Mouse (Mus musculus) layer of hippocampus, postnatal 14 days (tissue): Measurements from ENCODE around the gene Vgll4. TPM values are rescaled to one million over a fixed set of nuclear protein-coding genes. Genes with fewer than 3 reads are reported as not detected.
"Not testable (repeated sequence)": the region's sequence is repeated elsewhere in the genome, so short reads cannot be mapped to it uniquely, and the experiment has no call there.

Experiments used
- DNase-seq, 2 experiments: peaks; one replicate each; pipeline ENCODE4 v3.0.0; 2021 to 2022; ENCODE audit warnings: low spot score in 2 of 2, mixed read lengths in 1 of 2
- total RNA-seq, 2 experiments: library from RNA; stranded (reverse); gene quantifications; 2 replicates each; pipeline ENCODE4 v1.2.3; 2021

Vgll4 gene
- total RNA-seq, 2 experiments from 2014 or later, result 33.3 to 36.2 TPM

DNA sequence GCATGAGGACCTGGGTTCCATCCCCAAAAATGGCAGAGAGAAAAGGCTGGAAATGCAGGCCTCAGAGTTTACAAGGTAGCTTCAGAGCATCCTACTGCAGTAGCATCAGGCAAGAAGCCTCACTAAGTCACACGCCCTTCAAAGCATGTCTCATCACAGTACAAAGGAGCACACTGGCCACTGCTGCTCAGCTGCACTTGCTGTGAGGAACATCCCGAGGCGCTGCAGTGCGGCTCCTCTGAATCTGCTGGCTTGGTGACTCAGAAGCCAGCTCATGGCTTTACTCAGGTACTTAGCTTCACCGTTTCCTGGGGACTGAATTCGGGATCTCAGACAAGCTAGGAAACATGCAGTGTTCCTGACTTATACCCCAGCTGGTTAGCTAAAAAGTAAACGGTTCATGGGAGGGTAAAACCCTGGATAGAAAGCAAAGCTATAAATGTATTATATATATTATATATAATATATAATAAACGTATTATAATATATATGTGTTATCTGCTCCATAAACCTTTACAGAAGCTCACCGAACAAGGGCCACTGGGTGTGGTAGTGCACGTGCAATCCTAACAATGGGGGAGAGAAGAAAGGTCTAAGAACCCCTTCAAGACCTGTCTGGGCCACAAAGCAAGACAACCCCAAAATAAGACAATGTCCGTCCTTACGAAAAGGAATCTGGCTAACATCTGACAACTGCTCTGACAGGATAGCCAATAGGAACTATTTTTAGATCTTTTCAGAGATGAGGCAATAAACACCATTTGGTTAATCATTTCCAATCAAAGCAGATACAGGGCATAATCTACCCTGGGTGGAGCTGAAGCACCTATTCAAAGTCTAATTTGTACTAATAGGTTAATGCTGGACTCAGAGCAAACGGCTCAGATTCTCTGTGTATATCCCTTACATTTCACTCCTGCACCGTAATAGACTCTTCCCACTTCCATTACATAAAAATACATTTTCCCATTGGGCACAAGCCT, 25.0 kb downstream of the Vgll4 start:
- DNase-seq, result no peak

DNA sequence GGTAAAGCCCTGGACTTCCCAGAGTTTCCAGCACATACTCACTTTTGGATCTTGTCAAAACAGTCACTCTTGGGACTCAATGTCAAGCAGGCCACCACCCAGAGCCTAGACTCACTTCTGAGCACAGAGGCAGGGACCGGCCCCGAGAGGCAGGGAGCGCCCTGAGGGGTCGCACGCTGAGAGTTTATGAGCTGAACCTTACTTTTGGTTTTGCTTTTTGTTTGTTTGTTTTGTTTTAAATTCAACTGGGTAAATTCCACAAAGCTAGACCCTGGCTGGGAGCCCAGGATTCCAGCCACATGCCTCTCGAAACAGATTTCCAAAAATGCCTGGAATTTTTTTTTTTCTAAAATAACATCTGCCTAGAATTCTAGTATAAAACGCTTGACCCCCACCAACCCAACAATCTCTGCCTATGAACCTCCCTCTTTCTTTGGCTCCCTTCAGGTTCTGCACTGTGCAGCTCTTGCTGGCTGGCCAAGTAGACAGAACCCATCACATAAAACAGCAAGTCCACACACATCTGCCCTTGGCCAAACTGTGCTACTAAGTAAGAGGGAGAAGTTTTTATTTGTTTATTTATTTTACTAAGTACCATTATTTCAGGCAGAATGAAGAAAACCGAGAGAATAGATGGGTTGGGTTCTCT, 28.5 kb downstream of the Vgll4 start:
- no peak for DNase-seq

GRCm38 (mm10) chr6:114939666-114940065, 30.1 kb downstream of the Vgll4 start:
- no peak for DNase-seq

GRCm38 (mm10) chr6:114936941-114937313, 32.9 kb downstream of the Vgll4 start:
- no peak for DNase-seq

- DNase-seq, result no peak
These were observed 33.4 kb downstream of the Vgll4 start for GRCm38 (mm10) chr6:114936297-114936940.

DNA sequence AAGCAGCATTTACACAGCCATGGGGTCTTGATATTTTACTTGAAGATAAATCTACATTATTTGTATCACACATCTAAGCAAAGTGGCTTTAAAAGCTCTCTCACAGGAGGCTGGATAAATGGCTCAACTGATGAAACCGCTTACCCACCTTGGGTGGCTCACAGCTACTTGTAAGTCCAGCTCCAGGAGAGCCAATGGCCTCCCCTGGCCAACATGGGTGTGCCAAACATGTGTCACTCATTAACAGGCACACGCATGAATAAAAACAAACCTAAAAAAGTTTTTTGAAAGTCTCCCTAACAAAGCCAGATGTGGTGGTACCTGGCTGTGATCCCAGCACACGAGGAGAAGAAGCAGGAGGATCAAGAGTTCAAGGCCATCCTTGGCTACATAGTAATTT, 34.4 kb downstream of the Vgll4 start:
- DNase-seq, result no peak

DNA sequence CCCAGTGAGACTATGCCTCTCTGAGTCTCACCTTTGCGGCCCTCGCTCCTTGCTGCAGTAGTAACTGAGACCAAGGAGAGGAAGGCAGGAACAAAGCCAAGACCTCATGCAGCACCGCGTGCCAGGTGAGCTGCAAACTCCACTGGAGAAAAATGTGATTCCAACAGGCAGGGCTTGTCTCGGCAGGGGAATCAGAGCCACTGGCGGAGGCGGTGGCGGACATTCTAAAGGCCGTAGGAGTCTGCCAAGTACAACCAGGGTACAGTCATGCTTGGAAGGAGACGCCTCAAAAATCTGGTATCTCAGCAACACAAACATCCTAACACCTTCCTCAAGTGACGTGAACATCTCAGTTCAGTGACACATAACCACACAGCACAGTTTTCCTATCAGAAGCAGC, 35.7 kb downstream of the Vgll4 start:
- DNase-seq, result no peak

GRCm38 (mm10) chr6:114932991-114933392, 36.8 kb downstream of the Vgll4 start:
- no peak for DNase-seq

DNA sequence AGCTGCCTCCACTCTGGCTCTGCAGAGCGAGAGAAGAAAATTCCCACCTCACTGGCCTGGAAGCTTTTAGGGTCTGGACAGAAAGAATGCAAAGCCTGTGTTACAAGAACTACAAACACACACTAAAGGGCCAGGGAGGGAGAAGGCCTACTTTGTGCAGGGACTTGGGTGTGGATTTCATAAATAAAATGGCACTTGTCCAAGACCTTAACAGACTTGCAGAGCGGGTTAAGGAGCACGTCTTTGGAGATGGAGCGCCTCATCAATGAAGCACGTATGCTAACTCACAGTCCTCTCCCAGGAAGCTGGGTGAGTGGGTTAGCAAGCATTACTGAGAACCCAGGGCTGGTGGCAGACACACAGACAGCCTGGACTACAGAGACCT, 37.7 kb downstream of the Vgll4 start:
- no peak for DNase-seq

- no peak for DNase-seq
These were observed 38.3 kb downstream of the Vgll4 start for GRCm38 (mm10) chr6:114931212-114932115.

- DNase-seq, result no peak
These were observed 39.1 kb downstream of the Vgll4 start for GRCm38 (mm10) chr6:114930646-114931045.

DNA sequence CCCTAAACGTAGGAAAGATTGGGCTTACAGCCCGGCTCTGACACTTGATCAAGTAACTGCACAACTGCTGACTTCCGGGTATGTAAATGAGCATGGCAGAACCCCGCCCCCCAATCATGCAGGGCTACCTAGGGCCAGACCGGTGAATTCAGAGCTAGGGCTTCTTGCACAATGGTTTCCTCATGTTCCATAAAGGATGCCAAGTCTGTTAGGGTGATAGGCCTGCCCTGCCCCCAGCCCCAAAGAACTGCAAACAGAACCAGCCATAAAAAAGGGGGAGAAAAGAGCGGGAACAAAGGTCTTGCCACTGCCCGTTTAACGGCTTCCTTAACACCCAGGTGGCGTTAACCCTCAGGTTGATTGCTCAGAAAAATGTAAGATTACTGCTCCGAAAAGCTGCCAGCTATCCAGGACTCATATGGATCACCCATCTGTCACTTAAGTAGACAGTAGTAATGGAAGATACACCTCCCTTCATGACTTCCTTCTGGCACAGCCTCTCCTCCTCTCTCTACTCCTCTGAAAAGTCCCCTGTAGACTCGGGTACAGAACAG, 39.7 kb downstream of the Vgll4 start:
- DNase-seq, result no peak

DNA sequence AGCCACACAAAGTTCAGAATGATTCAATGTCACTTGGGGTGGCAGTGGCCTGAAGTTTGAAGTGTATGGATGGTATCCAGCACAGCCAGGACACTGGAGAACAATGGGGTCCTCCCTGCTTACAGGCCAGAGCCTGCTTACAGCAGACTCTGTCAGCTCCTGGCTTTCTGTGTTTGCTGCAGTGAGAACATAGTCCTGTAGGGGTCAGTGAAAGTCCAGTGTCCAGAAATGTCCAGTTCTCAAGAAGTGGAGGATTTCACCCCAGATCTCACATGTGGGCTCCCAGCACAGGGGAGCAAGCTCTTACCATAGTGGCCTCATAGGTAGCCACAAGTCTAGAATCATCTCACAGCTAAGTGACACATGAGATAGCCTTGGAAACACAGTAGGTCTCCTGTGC, 40.4 kb downstream of the Vgll4 start:
- DNase-seq, result no peak

GRCm38 (mm10) chr6:114928462-114928861, 41.3 kb downstream of the Vgll4 start:
- peak; percentile 66 to 71 for DNase-seq

DNA sequence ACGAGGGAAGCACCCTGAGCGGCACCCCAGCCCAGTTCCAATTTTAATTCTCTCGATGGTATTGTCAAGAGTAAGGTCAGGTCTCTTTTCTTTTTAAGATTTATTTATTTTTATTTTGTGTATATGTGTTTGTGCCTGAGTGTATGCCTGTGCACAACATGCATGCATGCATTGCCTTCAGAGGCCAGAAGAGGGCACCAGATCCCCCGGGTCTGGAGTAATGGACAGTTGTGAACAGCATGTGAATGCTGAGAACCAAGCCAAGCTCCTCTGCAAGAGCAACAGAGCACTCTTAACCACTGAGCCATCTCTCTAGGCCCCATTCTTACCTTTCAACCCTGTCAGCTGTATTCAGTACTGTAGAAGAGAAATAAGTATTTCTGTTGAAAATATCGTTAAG, 42.4 kb downstream of the Vgll4 start:
- no peak for DNase-seq

GRCm38 (mm10) chr6:114926369-114927157, 43.2 kb downstream of the Vgll4 start:
- DNase-seq, result peak in 1 of 2 experiments; percentile 83

- DNase-seq, result no peak
These were observed 44.6 kb downstream of the Vgll4 start for GRCm38 (mm10) chr6:114925196-114925595.

GRCm38 (mm10) chr6:114922355-114923096, 47.3 kb downstream of the Vgll4 start:
- DNase-seq, result not testable (repeated sequence)
